Mouse (Mus musculus) cerebellum, postnatal 36 days (tissue): Measurements from ENCODE around the gene Fam114a1.

Source experiments
- DNase-seq, 2 experiments: peaks; one replicate each; pipeline ENCODE4 v3.0.0; 2021 to 2022; ENCODE audit warnings: mixed read lengths in 2 of 2

Fam114a1 gene

GRCm38 (mm10) chr5:65006011-65006491 lies 36.2 kb downstream of the Fam114a1 start:
- no peak for DNase-seq

GRCm38 (mm10) chr5:65011901-65012573 lies 42.2 kb downstream of the Fam114a1 start:
- no peak for DNase-seq

GRCm38 (mm10) chr5:65015508-65015907 lies 45.6 kb downstream of the Fam114a1 start:
- DNase-seq: no peak

GRCm38 (mm10) chr5:65019109-65019508 lies 49.2 kb downstream of the Fam114a1 start:
- no peak for DNase-seq

GRCm38 (mm10) chr5:65019823-65020222 lies 50.0 kb downstream of the Fam114a1 start:
- DNase-seq: peak; percentile 86 to 88

GRCm38 (mm10) chr5:65022006-65022405 lies 52.1 kb downstream of the Fam114a1 start:
- DNase-seq: no peak

- DNase-seq: no peak
Observed at GRCm38 (mm10) chr5:65024641-65025040, 54.8 kb downstream of the Fam114a1 start.

- no peak for DNase-seq
Observed at GRCm38 (mm10) chr5:65025916-65026315, 56.0 kb downstream of the Fam114a1 start.

GRCm38 (mm10) chr5:65026776-65027175 lies 56.9 kb downstream of the Fam114a1 start:
- peak; percentile 32 to 34 for DNase-seq

- no peak for DNase-seq
Observed at GRCm38 (mm10) chr5:65028019-65028418, 58.1 kb downstream of the Fam114a1 start.

- peak; percentile 54 to 55 for DNase-seq
Observed at GRCm38 (mm10) chr5:65036597-65036996, 66.7 kb downstream of the Fam114a1 start.

- DNase-seq: no peak
Observed at GRCm38 (mm10) chr5:65038305-65038704, 68.4 kb downstream of the Fam114a1 start.

GRCm38 (mm10) chr5:65038811-65039571 lies 69.1 kb downstream of the Fam114a1 start:
- DNase-seq: no peak

GRCm38 (mm10) chr5:65040463-65040862 lies 70.6 kb downstream of the Fam114a1 start:
- no peak for DNase-seq

- DNase-seq: no peak
Observed at GRCm38 (mm10) chr5:65043407-65043895, 73.6 kb downstream of the Fam114a1 start.

GRCm38 (mm10) chr5:65045642-65046370 lies 75.9 kb downstream of the Fam114a1 start:
- peak; percentile 62 to 75 for DNase-seq

- peak in 1 of 2 experiments; percentile 10 for DNase-seq
Observed at GRCm38 (mm10) chr5:65046442-65047284, 76.8 kb downstream of the Fam114a1 start.

GRCm38 (mm10) chr5:65047285-65047855 lies 77.5 kb downstream of the Fam114a1 start:
- DNase-seq: peak in 1 of 2 experiments; percentile 12

GRCm38 (mm10) chr5:65049880-65050279 lies 80.0 kb downstream of the Fam114a1 start:
- DNase-seq: no peak

- DNase-seq: no peak
Observed at GRCm38 (mm10) chr5:65051513-65051912, 81.6 kb downstream of the Fam114a1 start.

GRCm38 (mm10) chr5:65057596-65057995 lies 87.7 kb downstream of the Fam114a1 start:
- DNase-seq: no peak

GRCm38 (mm10) chr5:65059806-65060205 lies 89.9 kb downstream of the Fam114a1 start:
- no peak for DNase-seq
